Mouse (Mus musculus): ENCODE measurements around the gene Tnfrsf19. TPM values are rescaled to one million over a fixed set of nuclear protein-coding genes. Genes with fewer than 3 reads are reported as not detected.

Tnfrsf19 gene
- polyA plus RNA-seq, 1 experiment from 2014 or later, result 36.5 TPM

DNA sequence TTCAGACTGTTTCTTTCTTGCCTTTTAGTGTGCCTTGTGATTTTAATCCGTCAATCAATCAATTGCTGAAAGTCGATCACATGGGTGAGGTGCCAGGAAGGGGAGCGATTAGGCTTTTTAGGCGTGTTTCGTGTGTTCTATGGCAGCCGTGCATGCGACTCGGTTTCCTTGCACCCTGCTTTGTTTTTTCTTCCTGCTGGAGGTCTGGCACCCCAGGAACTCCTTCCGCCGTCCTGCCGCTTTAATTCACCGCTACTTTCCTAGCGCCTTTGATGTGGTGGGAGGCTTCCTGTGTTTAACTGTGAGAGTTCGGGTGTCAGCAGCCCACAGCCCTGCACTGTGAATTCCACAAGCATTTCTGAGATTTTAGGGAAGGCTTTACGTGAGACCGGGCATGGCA, 10.2 kb upstream of the Tnfrsf19 start:
- Histone ChIP-seq H3K27me3 (ENCODE audit: control insufficient read depth, insufficient read depth, low read depth, low read length) (no peaks in the 10 kb centered on the region), H3K9me3 (replicated peaks; ENCODE audit: control insufficient read depth, low read length, poor library complexity, severe bottlenecking) (no peaks in the 10 kb centered on the region; the same call in 1 of the 2 replicates), H3K4me1 (ENCODE audit: control insufficient read depth, insufficient read depth, low read length) (peaks cover 16% of the 10 kb centered on the region), H3K4me3 (ENCODE audit: low read depth, low read length) (peak overlapping the region; percentile 38), H3K4me2 (ENCODE audit: low read length) (peak overlapping the region; percentile 77), H3K27ac (ENCODE audit: low read length) (no peak overlapping the region), H3K9ac (ENCODE audit: low read depth, low read length) (peak overlapping the region; percentile 54; the same call in 1 of the 2 replicates), H3K36me3 (ENCODE audit: control insufficient read depth, insufficient read depth, low read length) (no peaks in the 10 kb centered on the region)
- under 1% methylated on average over 16 of the region's 16 CpGs for WGBS
- ATAC-seq, result peak; percentile 20; the same call in 1 of the 2 replicates

GRCm38 (mm10) chr14:61055864-61056263, 9.6 kb upstream of the Tnfrsf19 start:
- WGBS, result 43% methylated on average over 1 of the region's 1 CpGs
- Histone ChIP-seq H3K4me2 (ENCODE audit: low read length) (peak overlapping the region; percentile 77), H3K4me1 (ENCODE audit: control insufficient read depth, insufficient read depth, low read length) (peaks cover 16% of the 10 kb centered on the region), H3K36me3 (ENCODE audit: control insufficient read depth, insufficient read depth, low read length) (no peaks in the 10 kb centered on the region), H3K27ac (ENCODE audit: low read length) (no peak overlapping the region), H3K4me3 (ENCODE audit: low read depth, low read length) (no peak overlapping the region), H3K27me3 (ENCODE audit: control insufficient read depth, insufficient read depth, low read depth, low read length) (no peaks in the 10 kb centered on the region), H3K9ac (ENCODE audit: low read depth, low read length) (no peak overlapping the region; the same call in 1 of the 2 replicates), H3K9me3 (replicated peaks; ENCODE audit: control insufficient read depth, low read length, poor library complexity, severe bottlenecking) (no peaks in the 10 kb centered on the region; the same call in 1 of the 2 replicates)
- ATAC-seq, result peak; percentile 51; the same call in 1 of the 2 replicates

GRCm38 (mm10) chr14:61052163-61052562, 5.9 kb upstream of the Tnfrsf19 start:
- Histone ChIP-seq H3K4me3 (ENCODE audit: low read depth, low read length) (no peak overlapping the region), H3K9ac (ENCODE audit: low read depth, low read length) (no peak overlapping the region), H3K27ac (ENCODE audit: low read length) (no peak overlapping the region), H3K4me1 (ENCODE audit: control insufficient read depth, insufficient read depth, low read length) (peaks cover 17% of the 10 kb centered on the region), H3K27me3 (ENCODE audit: control insufficient read depth, insufficient read depth, low read depth, low read length) (no peaks in the 10 kb centered on the region), H3K4me2 (ENCODE audit: low read length) (no peak overlapping the region), H3K9me3 (replicated peaks; ENCODE audit: control insufficient read depth, low read length, poor library complexity, severe bottlenecking) (no peaks in the 10 kb centered on the region; the same call in 1 of the 2 replicates), H3K36me3 (ENCODE audit: control insufficient read depth, insufficient read depth, low read length) (no peaks in the 10 kb centered on the region)
- 89% methylated on average over 3 of the region's 3 CpGs for WGBS
- no peak for ATAC-seq

GRCm38 (mm10) chr14:61045446-61046090, 722 bp downstream of the Tnfrsf19 start:
- WGBS, result under 1% methylated on average over 19 of the region's 19 CpGs
- Histone ChIP-seq H3K27ac (ENCODE audit: low read length) (peak overlapping the region; percentile 68), H3K9ac (ENCODE audit: low read depth, low read length) (peak overlapping the region; percentile 64), H3K4me1 (ENCODE audit: control insufficient read depth, insufficient read depth, low read length) (peaks cover 22% of the 10 kb centered on the region), H3K36me3 (ENCODE audit: control insufficient read depth, insufficient read depth, low read length) (no peaks in the 10 kb centered on the region), H3K27me3 (ENCODE audit: control insufficient read depth, insufficient read depth, low read depth, low read length) (no peaks in the 10 kb centered on the region), H3K4me2 (ENCODE audit: low read length) (peak overlapping the region; percentile 82), H3K4me3 (ENCODE audit: low read depth, low read length) (peak overlapping the region; percentile 49), H3K9me3 (replicated peaks; ENCODE audit: control insufficient read depth, low read length, poor library complexity, severe bottlenecking) (no peaks in the 10 kb centered on the region)
- ATAC-seq, result no peak

- Histone ChIP-seq H3K9me3 (replicated peaks; ENCODE audit: control insufficient read depth, low read length, poor library complexity, severe bottlenecking) (no peaks in the 10 kb centered on the region), H3K27ac (ENCODE audit: low read length) (peak overlapping the region; percentile 44; the same call in 1 of the 2 replicates), H3K4me2 (ENCODE audit: low read length) (peak overlapping the region; percentile 82), H3K27me3 (ENCODE audit: control insufficient read depth, insufficient read depth, low read depth, low read length) (no peaks in the 10 kb centered on the region), H3K9ac (ENCODE audit: low read depth, low read length) (no peak overlapping the region), H3K4me1 (ENCODE audit: control insufficient read depth, insufficient read depth, low read length) (peaks cover 22% of the 10 kb centered on the region), H3K36me3 (ENCODE audit: control insufficient read depth, insufficient read depth, low read length) (no peaks in the 10 kb centered on the region), H3K4me3 (ENCODE audit: low read depth, low read length) (peak overlapping the region; percentile 16; the same call in 1 of the 2 replicates)
- WGBS, result 7% methylated on average over 2 of the region's 2 CpGs
- ATAC-seq, result no peak
Measured at GRCm38 (mm10) chr14:61044316-61044715, 2.0 kb downstream of the Tnfrsf19 start.

GRCm38 (mm10) chr14:61043511-61044310, 2.6 kb downstream of the Tnfrsf19 start:
- peaks cover 22% of the 10 kb centered on the region for H3K4me1 ChIP-seq (ENCODE audit: control insufficient read depth, insufficient read depth, low read length)
- peak overlapping the region; percentile 16; the same call in 1 of the 2 replicates for H3K4me3 ChIP-seq (ENCODE audit: low read depth, low read length)
- no peaks in the 10 kb centered on the region for H3K27me3 ChIP-seq (ENCODE audit: control insufficient read depth, insufficient read depth, low read depth, low read length)
- H3K9ac ChIP-seq (ENCODE audit: low read depth, low read length), result peak overlapping the region; percentile 10; the same call in 1 of the 2 replicates
- H3K4me2 ChIP-seq (ENCODE audit: low read length), result peak overlapping the region; percentile 82
- ATAC-seq, result no peak
- H3K9me3 ChIP-seq (replicated peaks; ENCODE audit: control insufficient read depth, low read length, poor library complexity, severe bottlenecking), result no peaks in the 10 kb centered on the region
- H3K27ac ChIP-seq (ENCODE audit: low read length), result peak overlapping the region; percentile 44
- H3K36me3 ChIP-seq (ENCODE audit: control insufficient read depth, insufficient read depth, low read length), result no peaks in the 10 kb centered on the region
- 5% methylated on average over 8 of the region's 8 CpGs for WGBS

- no peak overlapping the region for H3K9ac ChIP-seq (ENCODE audit: low read depth, low read length)
- no peak overlapping the region for H3K4me2 ChIP-seq (ENCODE audit: low read length)
- 46% methylated on average over 3 of the region's 3 CpGs for WGBS
- H3K4me3 ChIP-seq (ENCODE audit: low read depth, low read length), result no peak overlapping the region
- H3K4me1 ChIP-seq (ENCODE audit: control insufficient read depth, insufficient read depth, low read length), result peaks cover 26% of the 10 kb centered on the region
- H3K27ac ChIP-seq (ENCODE audit: low read length), result no peak overlapping the region
- ATAC-seq, result no peak
- H3K27me3 ChIP-seq (ENCODE audit: control insufficient read depth, insufficient read depth, low read depth, low read length), result no peaks in the 10 kb centered on the region
- no peaks in the 10 kb centered on the region for H3K36me3 ChIP-seq (ENCODE audit: control insufficient read depth, insufficient read depth, low read length)
- H3K9me3 ChIP-seq (replicated peaks; ENCODE audit: control insufficient read depth, low read length, poor library complexity, severe bottlenecking), result no peaks in the 10 kb centered on the region
Measured at GRCm38 (mm10) chr14:61042291-61042690, 4.0 kb downstream of the Tnfrsf19 start.

DNA sequence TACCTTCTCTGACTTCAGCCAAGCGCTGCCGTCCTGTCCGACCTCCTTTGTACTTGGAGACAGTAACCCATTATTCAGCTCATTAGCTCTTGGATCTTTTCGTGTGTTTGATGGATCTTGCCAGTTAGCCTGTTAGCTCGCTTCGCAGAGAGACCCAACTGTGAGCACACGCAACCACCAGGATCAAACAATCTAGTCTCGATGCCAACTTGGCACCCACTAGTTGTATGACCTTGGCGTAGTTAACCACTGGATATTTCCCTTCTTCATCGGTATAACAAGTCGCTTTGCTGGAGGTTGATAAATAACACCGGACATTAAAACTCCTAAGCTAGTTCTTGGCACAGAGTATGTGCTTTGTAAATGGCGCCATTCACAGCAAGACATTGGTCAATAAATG, 6.1 kb downstream of the Tnfrsf19 start:
- 74% methylated on average over 13 of the region's 13 CpGs for WGBS
- Histone ChIP-seq H3K4me1 (ENCODE audit: control insufficient read depth, insufficient read depth, low read length) (peaks cover 19% of the 10 kb centered on the region), H3K27me3 (ENCODE audit: control insufficient read depth, insufficient read depth, low read depth, low read length) (no peaks in the 10 kb centered on the region), H3K27ac (ENCODE audit: low read length) (no peak overlapping the region), H3K4me2 (ENCODE audit: low read length) (no peak overlapping the region), H3K9me3 (replicated peaks; ENCODE audit: control insufficient read depth, low read length, poor library complexity, severe bottlenecking) (no peaks in the 10 kb centered on the region), H3K4me3 (ENCODE audit: low read depth, low read length) (no peak overlapping the region), H3K36me3 (ENCODE audit: control insufficient read depth, insufficient read depth, low read length) (no peaks in the 10 kb centered on the region), H3K9ac (ENCODE audit: low read depth, low read length) (no peak overlapping the region)
- ATAC-seq, result no peak

GRCm38 (mm10) chr14:61038082-61038472, 8.2 kb downstream of the Tnfrsf19 start:
- Histone ChIP-seq H3K27ac (ENCODE audit: low read length) (peak overlapping the region; percentile 33), H3K4me2 (ENCODE audit: low read length) (peak overlapping the region; percentile 84), H3K36me3 (ENCODE audit: control insufficient read depth, insufficient read depth, low read length) (no peaks in the 10 kb centered on the region), H3K27me3 (ENCODE audit: control insufficient read depth, insufficient read depth, low read depth, low read length) (no peaks in the 10 kb centered on the region), H3K4me1 (ENCODE audit: control insufficient read depth, insufficient read depth, low read length) (peaks cover 10% of the 10 kb centered on the region), H3K9me3 (replicated peaks; ENCODE audit: control insufficient read depth, low read length, poor library complexity, severe bottlenecking) (no peaks in the 10 kb centered on the region), H3K4me3 (ENCODE audit: low read depth, low read length) (peak overlapping the region; percentile 77), H3K9ac (ENCODE audit: low read depth, low read length) (peak overlapping the region; percentile 83)
- ATAC-seq, result peak; percentile 63; the same call in 1 of the 2 replicates
- 15% methylated on average over 8 of the region's 8 CpGs for WGBS

Measured in midbrain, embryonic 16.5 days (tissue).